Mouse (Mus musculus) heart, postnatal 0 days (tissue): ENCODE results near the gene Dad1.

Source experiments
- CTCF ChIP-seq: IDR thresholded peaks from 2 replicates; pipeline ENCODE4 v1.5.1; 2016; ENCODE audit warnings: antibody characterized with exemption, control low read depth, low read depth
- EP300 ChIP-seq: IDR thresholded peaks from 2 replicates; pipeline ENCODE4 v1.6.1; 2016; ENCODE audit warnings: antibody characterized with exemption, low read depth

DNA sequence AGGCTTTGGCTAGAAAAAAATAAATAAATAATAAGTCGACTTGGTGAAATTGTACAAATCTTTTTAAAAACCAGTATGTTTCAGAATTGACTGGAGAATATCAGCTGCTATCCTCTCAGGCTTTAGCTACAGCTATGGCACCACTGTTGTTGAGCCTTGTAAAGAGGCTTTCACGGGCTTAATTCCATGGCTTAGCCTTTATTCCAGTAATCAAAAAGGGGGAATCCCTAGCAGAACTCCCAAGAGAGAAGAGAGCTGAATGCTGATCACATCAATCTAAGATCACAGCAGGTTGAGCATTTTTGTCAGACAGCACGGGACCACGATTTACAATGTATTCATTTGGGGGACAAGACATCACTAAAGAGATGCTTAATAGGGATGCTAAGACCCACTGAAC is 49.1 kb downstream of the Dad1 start:
- no peak for TF ChIP-seq CTCF
- TF ChIP-seq EP300: no peak
